Mouse (Mus musculus) kidney, embryonic 16.5 days (tissue): ENCODE results near the gene Fam160b1. TPM values are rescaled to one million over a fixed set of nuclear protein-coding genes. Genes with fewer than 3 reads are reported as not detected.

Experiments used
- ATAC-seq: fragments of 200-750 bp; cut with Nextera tagmentation; 2 replicates; pipeline ENCODE4 v1.8.0; 2017; ENCODE audit warnings: moderate TSS enrichment; ENCODE audit not compliant: low FRiP score, low TSS enrichment
- H3K27ac ChIP-seq: fragments of 300-500 bp; sonication (generic); 2 replicates; pipeline ENCODE4 v1.5.1; 2014; ENCODE audit warnings: low read length
- H3K27me3 ChIP-seq: fragments of 300-500 bp; sonication (generic); 2 replicates; pipeline ENCODE4 v1.6.1; 2014; ENCODE audit warnings: low read length, control low read depth, mixed read lengths; ENCODE audit not compliant: insufficient read depth
- H3K36me3 ChIP-seq: fragments of 300-500 bp; sonication (generic); 2 replicates; pipeline ENCODE4 v1.6.1; 2014; ENCODE audit warnings: low read length, control low read depth, mixed read lengths; ENCODE audit not compliant: insufficient read depth
- H3K4me1 ChIP-seq: fragments of 300-500 bp; sonication (generic); 2 replicates; pipeline ENCODE4 v1.6.1; 2014; ENCODE audit warnings: low read length, control low read depth, mixed read lengths; ENCODE audit not compliant: insufficient read depth
- H3K4me2 ChIP-seq: fragments of 300-500 bp; sonication (generic); replicated peaks from 2 replicates; pipeline ENCODE4 v1.6.1; 2014; ENCODE audit warnings: low read depth, low read length
- H3K4me3 ChIP-seq: fragments of 300-500 bp; sonication (generic); 2 replicates; pipeline ENCODE4 v1.5.1; 2014; ENCODE audit warnings: mild to moderate bottlenecking, low read length
- H3K9ac ChIP-seq: fragments of 300-500 bp; sonication (generic); replicated peaks from 2 replicates; pipeline ENCODE4 v1.6.1; 2014; ENCODE audit warnings: low read length
- H3K9me3 ChIP-seq: fragments of 300-500 bp; sonication (generic); 2 replicates; pipeline ENCODE4 v1.6.1; 2016; ENCODE audit warnings: low read length, control low read depth
- WGBS: fragments of 180-500 bp; shearing (Covaris S2); extraction: QIAGEN DNeasy Blood & Tissue Kit; methylation state at CpG from one replicate; pipeline ENCODE4 v1.1.7; 2014; 5-methylcytosine and 5-hydroxymethylcytosine counted together
- polyA plus RNA-seq: library from polyadenylated mRNA; unstranded; fragments of >200 nt; fragmentation: Nextera tagmentation; extraction: Ambion mirVana; gene quantifications from 2 replicates; pipeline ENCODE4 v1.2.1, GENCODE M21; 2015

Gene Fam160b1
- polyA plus RNA-seq, 1 experiment from 2014 or later: 13.1 TPM

GRCm38 (mm10) chr19:57428641-57429040, 68.2 kb downstream of the Fam160b1 start:
- no peak for ATAC-seq
- Histone ChIP-seq H3K27me3 (peaks cover 3% of the 10 kb centered on the region; the same call in 1 of the 2 replicates), H3K9me3 (no peaks in the 10 kb centered on the region), H3K36me3 (no peaks in the 10 kb centered on the region), H3K4me2 (no peak overlapping the region), H3K27ac (no peak overlapping the region), H3K4me1 (peaks cover 10% of the 10 kb centered on the region; the same call in 1 of the 2 replicates), H3K4me3 (no peak overlapping the region), H3K9ac (no peak overlapping the region)
- 76% methylated on average over 3 of the region's 3 CpGs for WGBS

GRCm38 (mm10) chr19:57429926-57430325, 69.4 kb downstream of the Fam160b1 start:
- Histone ChIP-seq H3K36me3 (no peaks in the 10 kb centered on the region), H3K4me2 (no peak overlapping the region), H3K27ac (no peak overlapping the region), H3K4me1 (peaks cover 10% of the 10 kb centered on the region), H3K27me3 (peaks cover 3% of the 10 kb centered on the region; the same call in 1 of the 2 replicates), H3K4me3 (no peak overlapping the region), H3K9me3 (no peaks in the 10 kb centered on the region), H3K9ac (no peak overlapping the region)
- whole genome bisulfite sequencing: 64% methylated on average over 6 of the region's 6 CpGs
- ATAC-seq: no peak

- Histone ChIP-seq H3K27ac (no peak overlapping the region), H3K9me3 (no peaks in the 10 kb centered on the region), H3K4me2 (no peak overlapping the region), H3K4me1 (peaks cover 14% of the 10 kb centered on the region), H3K9ac (no peak overlapping the region), H3K4me3 (no peak overlapping the region), H3K36me3 (no peaks in the 10 kb centered on the region), H3K27me3 (peaks cover 3% of the 10 kb centered on the region; the same call in 1 of the 2 replicates)
- WGBS: 49% methylated on average over 6 of the region's 6 CpGs
- no peak for ATAC-seq
Observed at GRCm38 (mm10) chr19:57431476-57431875, 71.0 kb downstream of the Fam160b1 start.

GRCm38 (mm10) chr19:57434024-57434423, 73.5 kb downstream of the Fam160b1 start:
- Histone ChIP-seq H3K36me3 (no peaks in the 10 kb centered on the region), H3K27me3 (peaks cover 3% of the 10 kb centered on the region; the same call in 1 of the 2 replicates), H3K27ac (no peak overlapping the region), H3K4me3 (no peak overlapping the region), H3K9ac (no peak overlapping the region), H3K4me1 (peaks cover 14% of the 10 kb centered on the region), H3K4me2 (no peak overlapping the region), H3K9me3 (no peaks in the 10 kb centered on the region)
- 52% methylated on average over 6 of the region's 6 CpGs for WGBS
- ATAC-seq: no peak

GRCm38 (mm10) chr19:57436586-57437021, 76.1 kb downstream of the Fam160b1 start:
- Histone ChIP-seq H3K36me3 (no peaks in the 10 kb centered on the region), H3K4me2 (no peak overlapping the region), H3K4me3 (no peak overlapping the region), H3K4me1 (peaks cover 23% of the 10 kb centered on the region), H3K27me3 (peaks cover 3% of the 10 kb centered on the region; the same call in 1 of the 2 replicates), H3K9ac (no peak overlapping the region), H3K9me3 (no peaks in the 10 kb centered on the region), H3K27ac (peak overlapping the region; percentile 73)
- 54% methylated on average over 10 of the region's 10 CpGs for WGBS
- peak; percentile 80 for ATAC-seq

GRCm38 (mm10) chr19:57437042-57437441, 76.6 kb downstream of the Fam160b1 start:
- Histone ChIP-seq H3K27me3 (peaks cover 3% of the 10 kb centered on the region; the same call in 1 of the 2 replicates), H3K9me3 (no peaks in the 10 kb centered on the region), H3K4me3 (no peak overlapping the region), H3K4me1 (peaks cover 26% of the 10 kb centered on the region), H3K27ac (0 out of 2 replicates have a peak overlapping the region, but pooled peaks have one; percentile 2), H3K36me3 (no peaks in the 10 kb centered on the region), H3K4me2 (no peak overlapping the region), H3K9ac (no peak overlapping the region)
- WGBS: 52% methylated on average over 7 of the region's 7 CpGs
- peak; percentile 21; the same call in 1 of the 2 replicates for ATAC-seq

Other genes with a start within 250 kb of the Fam160b1 start
- gene Ablim1, start 45.8 kb upstream of the Fam160b1 start, polyA plus RNA-seq: 39.3 and 43.2 TPM in 2 replicates
- 25.8 and 26.6 TPM in 2 replicates for gene Trub1, start 92.2 kb downstream of the Fam160b1 start, polyA plus RNA-seq